Mouse (Mus musculus) left cerebral cortex, adult 2 months (tissue): ENCODE measurements at regions not wholly inside any gene's neighbourhood (a gene's known extent, or its start where the extent isn't known, plus 50 kb on each side); places are given as distances from the start of the nearest gene placed in this dataset.
A peak's percentile ranks its signal among the peaks of the same experiment; 100 is the strongest.

Source experiments
- DNase-seq, 2 experiments: peaks; one replicate each; pipeline ENCODE4 v3.0.0; 2021 to 2022; ENCODE audit warnings: low spot score in 2 of 2, mixed read lengths in 1 of 2; ENCODE audit errors: extremely low spot score in 1 of 2
- H3K27ac ChIP-seq: fragments of 200-600 bp; 2 replicates; pipeline ENCODE4 v1.8.1; 2022
- H3K4me3 ChIP-seq: fragments of 200-600 bp; 2 replicates; pipeline ENCODE4 v1.8.1; 2022
- CTCF ChIP-seq: fragments of 200-600 bp; IDR thresholded peaks from 2 replicates; pipeline ENCODE4 v1.8.1; 2022; ENCODE audit warnings: antibody characterized with exemption, mild to moderate bottlenecking, moderate library complexity
- intact Hi-C: fragments of 180-260 bp; cut with DNase I; formaldehyde crosslinking; loops from one replicate; pipeline ENCODE4 v1.15.1; 2025

GRCm38 (mm10) chr3:60698189-60698588, 225.6 kb downstream of the Mbnl1 start:
- TF ChIP-seq CTCF, result no peak
- intact Hi-C loops, result no loop called here
- no peak overlapping the region for H3K27ac ChIP-seq
- no peak for DNase-seq
- H3K4me3 ChIP-seq, result no peak overlapping the region

DNA sequence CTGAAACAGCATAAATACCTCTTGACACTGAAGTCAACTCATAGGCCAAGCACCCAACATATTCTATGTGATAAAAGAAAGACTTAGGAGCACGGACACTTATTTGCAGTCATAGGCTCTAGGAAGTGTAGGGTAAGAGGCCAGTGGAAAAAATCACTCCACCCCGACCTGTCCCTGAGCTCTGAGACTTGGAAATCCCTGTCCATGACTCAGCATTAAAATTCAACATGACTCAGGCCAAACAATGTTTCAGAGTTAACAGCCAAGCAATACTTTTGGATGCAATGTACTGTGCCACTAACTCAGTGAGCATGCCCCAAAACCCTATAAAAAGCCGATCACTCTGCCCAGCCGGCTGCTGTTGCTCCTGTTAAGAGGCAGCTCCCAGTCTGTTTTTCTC, 234.5 kb downstream of the Mbnl1 start:
- DNase-seq, result no peak
- TF ChIP-seq CTCF, result no peak
- no peak overlapping the region for H3K4me3 ChIP-seq
- H3K27ac ChIP-seq, result no peak overlapping the region
- intact Hi-C loops, result no loop called here

DNA sequence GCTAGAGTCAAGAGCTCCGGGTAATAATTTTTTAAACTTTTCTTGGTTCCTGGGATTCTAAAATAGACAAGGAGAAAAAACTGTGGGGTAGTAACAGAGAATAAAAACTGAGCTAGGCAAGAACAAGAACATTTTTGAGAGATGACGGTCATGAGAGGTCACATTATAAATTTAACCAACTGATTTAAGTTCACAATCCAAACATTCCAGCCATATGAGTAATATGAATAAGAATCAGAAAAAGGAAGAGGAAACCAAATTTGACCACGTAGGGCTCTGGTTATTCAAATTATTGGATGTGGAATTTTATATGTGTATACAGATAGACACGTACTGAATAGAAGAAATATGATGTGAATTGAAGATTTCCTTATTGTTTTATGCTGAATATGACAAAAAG, 240.3 kb downstream of the Mbnl1 start:
- intact Hi-C loops, result no loop called here
- no peak for TF ChIP-seq CTCF
- no peak for DNase-seq
- H3K27ac ChIP-seq, result no peak overlapping the region
- H3K4me3 ChIP-seq, result no peak overlapping the region

GRCm38 (mm10) chr3:60720322-60720721, 247.7 kb downstream of the Mbnl1 start:
- TF ChIP-seq CTCF, result peak; percentile 46
- no peak overlapping the region for H3K4me3 ChIP-seq
- H3K27ac ChIP-seq, result no peak overlapping the region
- intact Hi-C loops, result no loop called here
- DNase-seq, result no peak

- no peak for DNase-seq
- Histone ChIP-seq H3K4me3 (no peak overlapping the region), H3K27ac (no peak overlapping the region)
- intact Hi-C loops, result no loop called here
- TF ChIP-seq CTCF, result peak; percentile 15
These were observed 258.7 kb downstream of the Mbnl1 start for GRCm38 (mm10) chr3:60731331-60731730.

- Histone ChIP-seq H3K4me3 (no peak overlapping the region), H3K27ac (no peak overlapping the region)
- DNase-seq, result no peak
- TF ChIP-seq CTCF, result no peak
- intact Hi-C loops, result no loop called here
These were observed 261.9 kb upstream of the P2ry1 start for GRCm38 (mm10) chr3:60740543-60741294.

GRCm38 (mm10) chr3:60741379-60741778, 261.2 kb upstream of the P2ry1 start:
- DNase-seq, result no peak
- no peak overlapping the region for H3K4me3 ChIP-seq
- H3K27ac ChIP-seq, result no peak overlapping the region
- intact Hi-C loops, result no loop called here
- TF ChIP-seq CTCF, result no peak

- no peak for DNase-seq
- no peak overlapping the region for H3K4me3 ChIP-seq
- TF ChIP-seq CTCF, result no peak
- intact Hi-C loops, result no loop called here
- no peak overlapping the region for H3K27ac ChIP-seq
These were observed 260.4 kb upstream of the P2ry1 start for GRCm38 (mm10) chr3:60742232-60742631.

GRCm38 (mm10) chr3:60745075-60745474, 257.5 kb upstream of the P2ry1 start:
- no peak for DNase-seq
- no peak overlapping the region for H3K27ac ChIP-seq
- no peak for TF ChIP-seq CTCF
- no peak overlapping the region for H3K4me3 ChIP-seq
- intact Hi-C loops, result no loop called here

DNA sequence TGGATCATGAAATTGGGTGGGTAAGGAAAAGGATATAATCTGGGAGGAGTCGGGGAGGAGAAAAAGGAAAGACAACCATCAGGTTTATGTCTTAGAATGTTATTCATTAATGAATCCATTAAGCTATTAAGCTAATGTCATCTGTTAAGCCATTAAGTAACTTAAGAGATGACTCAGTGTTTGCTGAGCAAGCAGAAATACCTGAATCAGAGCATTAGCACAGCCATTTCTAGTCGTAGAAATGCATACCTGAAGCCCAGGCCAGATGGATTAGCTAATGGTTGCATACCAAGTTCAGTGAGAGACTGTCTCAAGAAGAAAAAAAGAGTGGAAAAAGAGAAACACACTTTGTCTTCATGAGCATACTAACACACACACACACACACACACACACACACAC, 244.0 kb upstream of the P2ry1 start:
- DNase-seq, result no peak
- no peak for TF ChIP-seq CTCF
- H3K4me3 ChIP-seq, result no peak overlapping the region
- intact Hi-C loops, result no loop called here
- H3K27ac ChIP-seq, result no peak overlapping the region

DNA sequence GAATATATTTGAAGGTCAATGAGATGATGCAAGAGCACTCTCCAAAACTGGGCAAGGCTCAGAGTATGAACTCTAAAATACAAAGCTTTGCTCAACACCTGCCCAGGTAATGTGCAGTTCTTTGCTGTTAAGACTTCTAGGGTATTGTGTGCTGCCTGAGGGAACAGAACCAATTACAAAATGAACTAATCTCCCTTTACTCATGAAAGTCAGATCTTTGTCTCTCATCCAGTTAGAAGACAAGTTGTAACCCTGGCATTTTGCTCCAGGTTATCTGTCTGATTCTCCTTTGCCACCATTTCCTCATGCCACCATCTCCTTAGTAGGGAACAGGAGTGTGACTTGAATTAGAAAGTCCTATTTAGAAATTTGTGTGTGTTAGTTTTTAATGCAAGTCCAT, 243.5 kb upstream of the P2ry1 start:
- no peak for TF ChIP-seq CTCF
- no peak overlapping the region for H3K27ac ChIP-seq
- no peak for DNase-seq
- intact Hi-C loops, result no loop called here
- H3K4me3 ChIP-seq, result no peak overlapping the region

- DNase-seq, result no peak
- peak; percentile 68 for TF ChIP-seq CTCF
- Histone ChIP-seq H3K4me3 (no peak overlapping the region), H3K27ac (no peak overlapping the region)
- intact Hi-C loops, result loop anchor here (10.0 kb wide), 1 partner anchor 888 kb away; no protein-coding TSS in a partner anchor
These were observed 239.7 kb upstream of the P2ry1 start for GRCm38 (mm10) chr3:60762874-60763273.

DNA sequence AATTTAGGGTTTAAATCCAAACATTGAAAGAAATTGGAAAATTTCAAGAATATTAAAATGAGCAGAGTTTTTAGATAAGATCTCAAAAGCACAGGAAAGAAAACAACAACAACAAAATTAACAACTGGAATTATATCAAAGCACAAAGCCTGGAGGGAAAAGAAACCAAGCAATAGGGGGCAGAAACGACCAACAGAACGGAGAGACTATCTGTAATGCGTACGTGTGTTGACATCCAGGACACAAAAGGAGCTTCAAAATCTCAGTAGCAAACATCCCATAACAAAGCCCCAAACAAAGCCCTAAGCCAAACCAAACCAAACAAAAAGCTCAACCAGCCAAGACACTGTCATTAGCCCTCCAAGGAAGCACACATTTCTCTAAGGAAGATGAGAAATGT, 237.5 kb upstream of the P2ry1 start:
- no peak for DNase-seq
- H3K27ac ChIP-seq, result no peak overlapping the region
- H3K4me3 ChIP-seq, result no peak overlapping the region
- intact Hi-C loops, result loop anchor here (10.0 kb wide), 1 partner anchor 890 kb away; no protein-coding TSS in a partner anchor
- no peak for TF ChIP-seq CTCF
